Mouse (Mus musculus): ENCODE measurements around the gene Kcnk6.
"Not testable (repeated sequence)": the region's sequence is repeated elsewhere in the genome, so short reads cannot be mapped to it uniquely, and the experiment has no call there.

GRCm38 (mm10) chr7:29212775-29213560, 19.3 kb downstream of the Kcnk6 start:
- not testable (repeated sequence) for TF ChIP-seq CTCF (IDR thresholded peaks at IDR 0.05; ENCODE audit: low read depth, low read length); POLR2A (IDR thresholded peaks at IDR 0.05; ENCODE audit: extremely low read depth, insufficient read depth, low read length)
